Mouse (Mus musculus): ENCODE measurements at regions not wholly inside any gene's neighbourhood (a gene's known extent, or its start where the extent isn't known, plus 50 kb on each side); places are given as distances from the start of the nearest gene placed in this dataset.

- TF ChIP-seq CTCF (IDR thresholded peaks at IDR 0.05) (no peak), EP300 (IDR thresholded peaks at IDR 0.05; ENCODE audit: insufficient read depth, low read depth, low read length) (no peak)
Measured at GRCm38 (mm10) chr2:115257391-115257790, 324.1 kb upstream of the BC052040 start.

Measured in heart, adult 2 months (tissue).